Comparison of ENCODE assay signal across 32 mouse cellular contexts in the genomic region with DNA sequence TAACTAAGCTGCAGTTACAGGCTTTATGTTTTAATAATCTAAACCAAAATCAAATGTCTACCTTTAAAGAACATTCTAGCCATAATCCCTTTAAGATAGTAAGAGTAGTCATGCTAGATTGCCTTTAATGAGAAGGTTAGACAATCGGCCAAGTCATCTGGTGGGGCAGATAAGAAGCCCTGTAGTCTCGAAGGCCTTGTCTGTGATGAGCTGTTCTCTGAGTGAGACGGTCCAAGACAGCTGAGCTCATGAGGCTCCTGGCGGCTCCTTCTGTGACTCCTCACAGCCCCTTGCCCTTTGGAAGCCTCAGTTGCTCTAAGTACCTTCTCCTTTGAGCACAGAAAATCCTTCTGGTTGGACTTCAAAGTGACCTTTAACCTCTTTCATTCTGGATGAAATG.
A peak's percentile ranks its signal among the peaks of the same experiment; 100 is the strongest.
DNase-seq lines count a peak whose midpoint lies in the region; ATAC-seq lines count a peak whose summit lies in the region.
"Had no signal": no experiment of that assay in that cellular context is flagged by ENCODE, and none has a peak within 500 bp of the region (broad histone marks: within the 10 kb centered on the region; RNA-seq: fewer than 3 reads in every experiment).

No protein-coding gene starts in this region.

- no peak overlapping the region for H3K4me2 ChIP-seq in liver, embryonic 13.5 days
- H3K4me2 ChIP-seq: embryonic facial prominence, embryonic 15.5 days; intestine, embryonic 15.5 days; limb, embryonic 15.5 days; lung, embryonic 15.5 days; midbrain, embryonic 13.5 days; neural tube, embryonic 15.5 days; stomach, embryonic 15.5 days had no signal

- peaks cover 32% of the 10 kb centered on the region for H3K36me3 ChIP-seq in liver, embryonic 13.5 days

- H3K4me3 ChIP-seq in liver, embryonic 13.5 days (replicated peaks) = no peak overlapping the region
- H3K4me3 ChIP-seq: embryonic facial prominence, embryonic 10.5 days; embryonic facial prominence, embryonic 15.5 days; hindbrain, embryonic 10.5 days; intestine, embryonic 15.5 days; limb, embryonic 10.5 days; limb, embryonic 15.5 days; lung, embryonic 15.5 days; megakaryocyte, embryonic 14.5 days; midbrain, embryonic 13.5 days; neural tube, embryonic 15.5 days; stomach, embryonic 15.5 days had no signal

- H3K4me1 ChIP-seq in liver, embryonic 13.5 days (replicated peaks) = peaks cover 52% of the 10 kb centered on the region
- H3K4me1 ChIP-seq: intestine, embryonic 15.5 days; midbrain, embryonic 13.5 days; neural tube, embryonic 15.5 days; stomach, embryonic 15.5 days had no signal

- peak; percentile 15 for DNase-seq in adrenal gland, postnatal 14 days
- no peak for DNase-seq in adrenal gland, postnatal 25 days
- DNase-seq in c-Kit-positive CD71-positive TER-119-positive erythroid progenitor cells, embryonic 14.5 days (ENCODE audit: low spot score) = peak; percentile 68
- peak; percentile 56 for DNase-seq in liver, embryonic 13.5 days
- DNase-seq in thymus, postnatal 36 days = no peak
- DNase-seq in kidney, postnatal 4 days = no peak
- DNase-seq in embryo, embryonic 10 days (ENCODE audit: low spot score) = no peak
- DNase-seq: adrenal gland, postnatal 10 days; cerebellum, adult 2 months; cerebellum, postnatal 14 days; heart, postnatal 14 days; kidney, adult 2 months; kidney, postnatal 36 days; layer of hippocampus, postnatal 36 days; lung, postnatal 36 days; right cerebral cortex, postnatal 25 days; thymus, postnatal 14 days had no signal

- peak; percentile 82 for ATAC-seq in liver, embryonic 13.5 days (ENCODE audit: low read depth)
- 0 out of 2 replicates have a peak, but pooled peaks have one; percentile 11 for ATAC-seq in megakaryocyte progenitor cell, adult 5-6 weeks (replicated peaks; ENCODE audit: poor library complexity)
- ATAC-seq: activated CD4-positive, CD25-positive, alpha-beta regulatory T cell, adult 4 months; forebrain, embryonic 16.5 days; hindbrain, postnatal 0 days; intestine, embryonic 15.5 days; midbrain, embryonic 13.5 days had no signal

- peak overlapping the region; percentile 45 for H3K27ac ChIP-seq in liver, embryonic 13.5 days
- H3K27ac ChIP-seq: embryonic facial prominence, embryonic 10.5 days; embryonic facial prominence, embryonic 15.5 days; hindbrain, embryonic 10.5 days; hindbrain, postnatal 0 days; intestine, embryonic 15.5 days; limb, embryonic 10.5 days; limb, embryonic 15.5 days; lung, embryonic 15.5 days; midbrain, embryonic 13.5 days; neural tube, embryonic 15.5 days; stomach, embryonic 15.5 days had no signal

- H3K27me3 ChIP-seq in liver, embryonic 13.5 days = no peaks in the 10 kb centered on the region
- H3K27me3 ChIP-seq: embryonic facial prominence, embryonic 15.5 days; intestine, embryonic 15.5 days; limb, embryonic 15.5 days; lung, embryonic 15.5 days; megakaryocyte, embryonic 14.5 days; midbrain, embryonic 13.5 days; neural tube, embryonic 15.5 days; stomach, embryonic 15.5 days had no signal

- H3K9me3 ChIP-seq in liver, embryonic 13.5 days (replicated peaks) = no peaks in the 10 kb centered on the region
- H3K9me3 ChIP-seq: embryonic facial prominence, embryonic 15.5 days; hindbrain, embryonic 10.5 days; intestine, embryonic 15.5 days; limb, embryonic 10.5 days; limb, embryonic 15.5 days; lung, embryonic 15.5 days; midbrain, embryonic 13.5 days; neural tube, embryonic 15.5 days; stomach, embryonic 15.5 days had no signal

- 10% methylated on average over 4 of the region's 4 CpGs for WGBS in liver, embryonic 13.5 days (ENCODE audit: insufficient replicate concordance)

- 0 out of 2 replicates have a peak overlapping the region, but pooled peaks have one; percentile 4 for H3K9ac ChIP-seq in liver, embryonic 13.5 days
- H3K9ac ChIP-seq: embryonic facial prominence, embryonic 15.5 days; intestine, embryonic 15.5 days; limb, embryonic 15.5 days; lung, embryonic 15.5 days; midbrain, embryonic 13.5 days; neural tube, embryonic 15.5 days; stomach, embryonic 15.5 days had no signal

Comparison
In these comparisons a context has a peak if more than half of its experiments do, and no peak if none do; other contexts are left out.
1. DNase-seq: peak in adrenal gland, postnatal 14 days (single experiment), c-Kit-positive CD71-positive TER-119-positive erythroid progenitor cells, embryonic 14.5 days (single experiment) and liver, embryonic 13.5 days (single experiment); none in adrenal gland, postnatal 25 days (single experiment), thymus, postnatal 36 days (0 of 2), kidney, postnatal 4 days (0 of 2) and embryo, embryonic 10 days (single experiment).